Mouse (Mus musculus): ENCODE results near the gene Uhrf1bp1. TPM values are rescaled to one million over a fixed set of nuclear protein-coding genes. Genes with fewer than 3 reads are reported as not detected.
A peak's percentile ranks its signal among the peaks of the same experiment; 100 is the strongest.

Gene Uhrf1bp1
- total and polyA plus RNA-seq, 2 experiments from 2014 or later, result 2.6 to 13.6 TPM

DNA sequence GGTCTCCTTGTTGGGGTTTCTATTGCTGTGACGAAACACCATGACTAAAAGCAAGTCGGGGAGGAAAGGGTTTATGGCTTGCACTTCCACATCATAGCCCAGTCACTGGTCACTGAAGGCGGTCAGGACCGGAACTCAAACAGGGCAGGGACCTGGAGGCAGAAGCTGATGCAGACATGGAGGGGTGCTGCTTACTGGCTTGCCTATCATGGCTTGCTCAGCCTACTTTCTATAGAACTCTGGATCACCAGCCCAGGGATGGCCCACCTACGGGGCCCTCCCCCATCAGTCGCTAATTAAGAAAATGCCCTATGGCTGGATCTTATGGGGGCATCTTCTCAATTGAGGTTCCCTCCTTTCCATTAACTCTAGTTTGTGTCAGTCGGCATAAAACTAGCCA is 55.1 kb downstream of the Uhrf1bp1 start:
- H3K9me3 ChIP-seq (ENCODE audit: low read length), result no peaks in the 10 kb centered on the region
- H3K4me3 ChIP-seq (ENCODE audit: low read depth, low read length), result no peak overlapping the region
- 90% methylated on average over 7 of the region's 7 CpGs for WGBS
- no peak overlapping the region for H3K9ac ChIP-seq
- no peak for DNase-seq
- ATAC-seq, result no peak
- peaks cover 14% of the 10 kb centered on the region; the same call in 1 of the 2 replicates for H3K4me1 ChIP-seq (ENCODE audit: insufficient read depth)
- TF ChIP-seq CTCF (IDR thresholded peaks at IDR 0.05; ENCODE audit: low read depth), result no peak
- H3K27ac ChIP-seq (ENCODE audit: low read depth, low read length), result no peak overlapping the region
- H3K27me3 ChIP-seq (ENCODE audit: insufficient read depth, low read length), result no peaks in the 10 kb centered on the region
- peaks cover 6% of the 10 kb centered on the region; the same call in 1 of the 2 replicates for H3K36me3 ChIP-seq (ENCODE audit: insufficient read depth)
- H3K4me2 ChIP-seq (ENCODE audit: low read depth), result no peak overlapping the region

DNA sequence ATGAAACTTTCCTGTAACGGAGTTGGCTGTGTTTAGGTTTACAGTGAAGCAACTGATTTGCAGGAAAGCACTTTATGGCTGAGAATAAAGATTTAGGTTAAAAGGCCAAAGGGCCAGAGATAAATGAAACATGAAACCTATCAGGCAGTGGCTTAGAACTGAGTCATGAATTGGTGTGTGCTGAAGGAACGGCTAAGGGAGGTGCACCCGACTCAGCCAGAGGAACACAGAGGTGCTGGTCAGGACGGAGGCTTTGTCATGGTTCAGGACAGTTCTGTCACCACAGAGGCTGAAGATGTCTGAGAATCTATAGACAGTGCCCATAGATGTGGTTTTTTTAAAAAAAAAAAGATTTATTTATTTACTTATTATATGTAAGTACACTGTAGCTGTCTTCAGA is 58.5 kb downstream of the Uhrf1bp1 start:
- no peak for DNase-seq
- peaks cover 6% of the 10 kb centered on the region; the same call in 1 of the 2 replicates for H3K36me3 ChIP-seq (ENCODE audit: insufficient read depth)
- H3K9me3 ChIP-seq (ENCODE audit: low read length), result no peaks in the 10 kb centered on the region
- no peak overlapping the region for H3K27ac ChIP-seq (ENCODE audit: low read depth, low read length)
- 90% methylated on average over 4 of the region's 4 CpGs for WGBS
- no peak overlapping the region for H3K4me2 ChIP-seq (ENCODE audit: low read depth)
- 0 out of 2 replicates have a peak, but pooled peaks cover 10% of the 10 kb centered on the region for H3K4me1 ChIP-seq (ENCODE audit: insufficient read depth)
- ATAC-seq, result no peak
- TF ChIP-seq CTCF (IDR thresholded peaks at IDR 0.05; ENCODE audit: low read depth), result no peak
- H3K9ac ChIP-seq, result no peak overlapping the region
- no peak overlapping the region for H3K4me3 ChIP-seq (ENCODE audit: low read depth, low read length)
- no peaks in the 10 kb centered on the region for H3K27me3 ChIP-seq (ENCODE audit: insufficient read depth, low read length)

DNA sequence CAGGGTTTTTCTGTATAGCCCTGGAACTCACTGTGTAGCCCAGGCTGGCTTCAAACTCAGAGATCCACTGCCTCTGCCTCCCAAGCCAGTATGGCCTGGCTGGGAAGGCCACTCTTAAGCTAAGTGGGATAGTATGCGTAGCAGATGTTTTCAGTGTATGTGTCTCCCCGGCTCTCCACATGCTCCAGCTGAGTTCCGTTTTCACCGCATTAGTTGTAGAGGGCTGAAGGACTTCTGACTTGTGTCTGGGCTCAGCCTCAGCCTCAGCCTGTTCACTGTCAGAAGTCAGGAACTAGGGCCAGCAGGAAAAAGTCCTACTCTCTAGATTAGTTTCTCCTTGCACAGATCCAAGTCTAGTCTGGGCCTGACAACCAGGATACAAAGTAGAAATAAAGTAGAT is 60.1 kb downstream of the Uhrf1bp1 start:
- Histone ChIP-seq H3K4me1 (ENCODE audit: insufficient read depth) (no peaks in the 10 kb centered on the region), H3K36me3 (ENCODE audit: insufficient read depth) (peaks cover 6% of the 10 kb centered on the region; the same call in 1 of the 2 replicates), H3K27ac (ENCODE audit: low read depth, low read length) (no peak overlapping the region), H3K9me3 (ENCODE audit: low read length) (no peaks in the 10 kb centered on the region), H3K4me3 (ENCODE audit: low read depth, low read length) (no peak overlapping the region), H3K9ac (no peak overlapping the region), H3K27me3 (ENCODE audit: insufficient read depth, low read length) (no peaks in the 10 kb centered on the region), H3K4me2 (ENCODE audit: low read depth) (no peak overlapping the region)
- DNase-seq (no peak), ATAC-seq (no peak)
- no peak for TF ChIP-seq CTCF (IDR thresholded peaks at IDR 0.05; ENCODE audit: low read depth)
- WGBS, result 83% methylated on average over 4 of the region's 4 CpGs

DNA sequence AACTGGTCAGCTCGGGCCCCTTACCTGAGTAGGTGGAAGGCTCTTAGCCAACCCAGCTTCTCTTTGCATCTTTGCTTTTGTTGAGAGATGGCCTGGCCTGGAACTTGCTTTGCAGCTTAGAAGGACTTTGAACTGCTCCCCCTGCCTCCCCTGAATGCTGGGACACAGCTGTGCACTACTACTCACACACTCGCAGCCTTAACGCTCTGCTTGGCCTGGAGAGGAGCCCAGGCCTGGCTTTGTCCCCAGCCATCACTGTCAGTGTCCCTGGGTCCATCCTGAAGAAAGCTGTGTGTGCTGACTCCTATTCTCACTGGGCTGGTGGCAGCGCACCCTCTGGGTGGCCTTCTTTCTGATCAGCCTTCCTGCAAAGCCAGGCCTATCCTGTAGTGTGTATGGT is 64.4 kb downstream of the Uhrf1bp1 start:
- no peak overlapping the region for H3K27ac ChIP-seq (ENCODE audit: low read depth, low read length)
- no peaks in the 10 kb centered on the region for H3K9me3 ChIP-seq (ENCODE audit: low read length)
- TF ChIP-seq CTCF (IDR thresholded peaks at IDR 0.05; ENCODE audit: low read depth), result no peak
- H3K4me2 ChIP-seq (ENCODE audit: low read depth), result no peak overlapping the region
- ATAC-seq (no peak), DNase-seq (no peak)
- no peaks in the 10 kb centered on the region for H3K27me3 ChIP-seq (ENCODE audit: insufficient read depth, low read length)
- no peaks in the 10 kb centered on the region for H3K4me1 ChIP-seq (ENCODE audit: insufficient read depth)
- no peak overlapping the region for H3K4me3 ChIP-seq (ENCODE audit: low read depth, low read length)
- no peaks in the 10 kb centered on the region for H3K36me3 ChIP-seq (ENCODE audit: insufficient read depth)
- no peak overlapping the region for H3K9ac ChIP-seq
- 64% methylated on average over 4 of the region's 4 CpGs for WGBS

DNA sequence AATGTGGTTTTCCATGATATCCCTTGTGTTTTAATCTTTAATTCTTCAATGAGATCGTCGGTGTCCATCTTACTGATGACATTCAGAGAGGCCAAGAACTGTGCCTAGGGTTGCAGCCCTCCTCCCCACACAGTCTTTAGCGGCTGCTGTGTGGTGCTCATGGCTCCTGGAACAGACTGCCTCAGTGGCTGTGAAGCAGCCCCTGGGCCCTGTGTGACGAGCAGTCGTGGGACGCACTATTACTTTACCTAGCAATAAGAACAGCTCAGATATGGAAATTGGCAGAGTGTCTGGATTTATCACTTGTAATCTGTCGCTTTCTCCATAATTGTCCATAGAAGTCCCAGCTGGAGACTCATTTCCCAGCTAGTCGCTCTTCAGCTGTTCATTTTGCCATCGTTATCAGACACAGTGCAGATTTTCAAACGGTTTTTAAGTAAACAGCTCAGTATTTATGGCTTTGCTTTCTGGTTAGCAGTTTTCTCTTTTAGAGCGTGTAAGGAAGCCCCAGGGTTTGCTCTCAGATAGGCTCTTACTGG is 66.0 kb downstream of the Uhrf1bp1 start:
- TF ChIP-seq CTCF (IDR thresholded peaks at IDR 0.05; ENCODE audit: low read depth), result no peak
- Histone ChIP-seq H3K27ac (ENCODE audit: low read depth, low read length) (peak overlapping the region; percentile 73), H3K9ac (no peak overlapping the region), H3K4me2 (ENCODE audit: low read depth) (no peak overlapping the region), H3K27me3 (ENCODE audit: insufficient read depth, low read length) (no peaks in the 10 kb centered on the region), H3K4me1 (ENCODE audit: insufficient read depth) (no peaks in the 10 kb centered on the region), H3K4me3 (ENCODE audit: low read depth, low read length) (no peak overlapping the region), H3K9me3 (ENCODE audit: low read length) (no peaks in the 10 kb centered on the region), H3K36me3 (ENCODE audit: insufficient read depth) (no peaks in the 10 kb centered on the region; the same call in 1 of the 2 replicates)
- ATAC-seq (peak; percentile 69), DNase-seq (peak; percentile 56)
- 63% methylated on average over 11 of the region's 11 CpGs for WGBS

DNA sequence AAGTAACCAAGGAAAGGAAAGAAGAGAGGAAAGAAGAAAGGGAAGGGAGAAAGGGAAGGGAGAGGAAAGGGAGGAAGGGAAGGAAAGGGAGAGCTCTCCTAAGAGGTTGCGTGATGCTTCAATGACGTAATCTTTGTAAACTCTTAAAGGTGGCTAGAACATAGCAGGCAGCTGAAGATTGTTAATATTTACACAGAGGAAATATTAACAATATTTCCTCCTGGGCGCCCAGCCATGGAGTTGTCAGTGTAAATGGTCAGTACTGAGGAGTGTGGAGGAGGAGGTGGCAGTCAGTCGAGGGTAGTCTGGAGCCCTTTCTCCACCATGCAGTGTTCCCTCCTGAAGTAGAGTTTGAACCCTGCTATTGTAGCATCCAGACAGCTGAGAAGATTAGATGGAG is 68.8 kb downstream of the Uhrf1bp1 start:
- Histone ChIP-seq H3K9me3 (ENCODE audit: low read length) (no peaks in the 10 kb centered on the region), H3K4me3 (ENCODE audit: low read depth, low read length) (no peak overlapping the region), H3K27me3 (ENCODE audit: insufficient read depth, low read length) (no peaks in the 10 kb centered on the region), H3K9ac (no peak overlapping the region), H3K36me3 (ENCODE audit: insufficient read depth) (no peaks in the 10 kb centered on the region; the same call in 1 of the 2 replicates), H3K4me1 (ENCODE audit: insufficient read depth) (no peaks in the 10 kb centered on the region), H3K27ac (ENCODE audit: low read depth, low read length) (no peak overlapping the region), H3K4me2 (ENCODE audit: low read depth) (no peak overlapping the region)
- TF ChIP-seq CTCF (IDR thresholded peaks at IDR 0.05; ENCODE audit: low read depth), result no peak
- ATAC-seq, result no peak
- WGBS, result 81% methylated on average over 4 of the region's 4 CpGs
- no peak for DNase-seq

DNA sequence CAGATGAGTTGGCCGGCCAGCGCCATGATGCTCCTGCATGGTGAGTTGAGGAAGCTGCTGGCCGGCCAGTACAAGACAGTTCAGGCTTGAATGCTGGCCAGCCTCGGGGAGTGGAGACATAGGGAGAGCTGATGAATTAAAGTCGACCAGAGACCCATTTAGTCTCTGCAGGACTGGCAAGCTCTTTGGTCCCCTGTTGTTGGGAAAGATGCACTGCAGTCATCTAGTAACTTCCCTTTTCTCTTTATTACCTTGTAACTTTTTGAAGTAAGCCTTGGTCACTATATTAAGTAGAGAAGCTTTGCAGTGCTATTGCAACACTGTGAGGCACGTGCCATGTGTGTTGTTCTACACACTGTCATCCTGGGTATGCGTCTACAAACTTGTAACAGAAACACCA is 69.3 kb downstream of the Uhrf1bp1 start:
- no peak for DNase-seq
- no peak overlapping the region for H3K4me2 ChIP-seq (ENCODE audit: low read depth)
- WGBS, result 77% methylated on average over 7 of the region's 7 CpGs
- no peaks in the 10 kb centered on the region; the same call in 1 of the 2 replicates for H3K36me3 ChIP-seq (ENCODE audit: insufficient read depth)
- no peaks in the 10 kb centered on the region for H3K4me1 ChIP-seq (ENCODE audit: insufficient read depth)
- no peaks in the 10 kb centered on the region for H3K27me3 ChIP-seq (ENCODE audit: insufficient read depth, low read length)
- no peak for TF ChIP-seq CTCF (IDR thresholded peaks at IDR 0.05; ENCODE audit: low read depth)
- H3K4me3 ChIP-seq (ENCODE audit: low read depth, low read length), result no peak overlapping the region
- no peak for ATAC-seq
- no peaks in the 10 kb centered on the region for H3K9me3 ChIP-seq (ENCODE audit: low read length)
- no peak overlapping the region for H3K9ac ChIP-seq
- no peak overlapping the region for H3K27ac ChIP-seq (ENCODE audit: low read depth, low read length)
